Mouse (Mus musculus) inflammation-experienced regulatory T-cells (primary cell): ENCODE data around the gene Wasf1. TPM values are rescaled to one million over a fixed set of nuclear protein-coding genes. Genes with fewer than 3 reads are reported as not detected.

Experiments
- polyA plus RNA-seq, 2 experiments: library from polyadenylated mRNA; unstranded; fragments of 100-300 nt; shearing (Covaris generic); gene quantifications; one replicate each; pipeline ENCODE4 v1.2.1; 2017

Gene Wasf1
- polyA plus RNA-seq: under 1 TPM in 1 of 2 experiments, not detected in 1; 0.19 TPM

DNA sequence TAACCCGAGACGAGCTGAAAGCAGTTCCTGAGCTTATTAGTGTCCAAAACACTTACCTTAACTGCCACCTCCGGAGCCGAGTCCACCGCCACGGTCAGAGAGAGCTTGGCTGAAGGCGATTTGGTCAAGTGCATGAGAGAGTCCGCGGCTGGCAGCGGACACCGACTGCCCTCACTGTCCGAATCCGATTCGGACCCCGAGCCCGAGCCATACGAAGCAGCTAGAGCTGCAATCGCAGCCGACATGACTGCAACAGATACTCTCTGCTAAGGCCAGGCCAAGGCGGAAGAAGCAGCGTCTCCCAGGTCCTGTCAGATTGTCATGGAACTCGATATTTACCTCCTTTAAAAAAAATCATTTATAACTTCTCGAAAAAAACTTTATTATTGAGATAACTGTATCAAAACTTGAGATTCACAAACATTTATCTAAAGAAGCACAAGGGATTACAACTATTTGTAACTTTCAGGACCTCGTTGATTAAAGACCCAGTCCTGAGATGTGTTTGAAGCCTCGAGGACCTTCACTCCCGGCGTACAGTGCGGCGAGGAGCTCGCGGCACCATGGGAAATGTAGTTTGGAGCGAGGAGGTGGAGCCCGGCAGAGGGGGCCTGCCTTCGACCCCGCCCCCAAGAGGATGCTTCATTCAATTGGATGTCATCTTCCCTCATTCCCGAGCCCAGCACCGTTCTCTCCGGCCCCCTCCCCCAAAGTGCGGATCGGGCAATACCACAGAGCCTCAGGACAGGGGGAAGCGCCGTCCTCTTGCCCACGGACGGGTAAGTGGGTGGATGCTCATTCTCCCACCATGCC is at the start of gene Wasf1, which contains the start of gene Cdc40:
TSS of gene Wasf1 (plus strand) at position 645 of the 813 bp plus-strand sequence.
TSS of gene Cdc40 (minus strand) at position 481 of the 813 bp plus-strand sequence.

Other genes with a start within 250 kb of the Wasf1 start
- under 1 TPM; 0.24 TPM for gene Mettl24, start 200.2 kb upstream of the Wasf1 start, polyA plus RNA-seq
- gene Cdc40, start 164 bp upstream of the Wasf1 start, polyA plus RNA-seq: 10 to 100 TPM; 47.5 to 61.0 TPM
- gene Gpr6, start 188.8 kb downstream of the Wasf1 start, polyA plus RNA-seq: not detected